Mouse (Mus musculus) megakaryocyte, embryonic 14.5 days (primary cell): ENCODE data around the gene Slc35b3. TPM values are rescaled to one million over a fixed set of nuclear protein-coding genes. Genes with fewer than 3 reads are reported as not detected.

ENCODE experiments used
- H3K27me3 ChIP-seq: replicated peaks from 2 replicates; pipeline ENCODE3; 2012; ENCODE audit warnings: inconsistent platforms
- H3K36me3 ChIP-seq: replicated peaks from 2 replicates; pipeline ENCODE3; 2012; ENCODE audit warnings: low read length, inconsistent platforms, mixed read lengths
- H3K4me1 ChIP-seq: 2 replicates; pipeline ENCODE4 v1.6.1; 2012; ENCODE audit warnings: inconsistent platforms
- H3K4me3 ChIP-seq: replicated peaks from 2 replicates; pipeline ENCODE3; 2012; ENCODE audit warnings: moderate library complexity, mild to moderate bottlenecking, inconsistent platforms
- H3K9me3 ChIP-seq: 2 replicates; pipeline ENCODE4 v1.6.1; 2012; ENCODE audit warnings: inconsistent platforms
- FLI1 ChIP-seq: IDR thresholded peaks from 2 replicates; pipeline ENCODE4 v1.6.1; 2012; ENCODE audit warnings: low read length, inconsistent platforms, mixed read lengths
- GATA1 ChIP-seq: IDR thresholded peaks from 3 replicates; pipeline ENCODE4 v1.6.1; 2012; ENCODE audit warnings: mixed read lengths, low read length, inconsistent platforms, borderline replicate concordance
- polyA plus RNA-seq: library from polyadenylated mRNA; stranded (reverse); fragments of >175 nt; gene quantifications from 2 replicates; pipeline ENCODE4 v1.2.3, GENCODE M21; 2012; ENCODE audit warnings: low replicate concordance; ENCODE audit not compliant: insufficient read depth

The Slc35b3 gene
- polyA plus RNA-seq, 1 experiment = 13.6 TPM

GRCm38 (mm10) chr13:38917556-38917955 lies 43.1 kb downstream of the Slc35b3 start:
- Histone ChIP-seq H3K4me1 (no peaks in the 10 kb centered on the region), H3K36me3 (no peaks in the 10 kb centered on the region), H3K4me3 (no peak overlapping the region), H3K27me3 (no peaks in the 10 kb centered on the region), H3K9me3 (peaks cover 11% of the 10 kb centered on the region)
- no peak for TF ChIP-seq GATA1
- no peak for TF ChIP-seq FLI1

GRCm38 (mm10) chr13:38914771-38915170 lies 45.9 kb downstream of the Slc35b3 start:
- no peaks in the 10 kb centered on the region for H3K4me1 ChIP-seq
- H3K27me3 ChIP-seq = no peaks in the 10 kb centered on the region
- no peaks in the 10 kb centered on the region for H3K36me3 ChIP-seq
- TF ChIP-seq GATA1 (no peak), FLI1 (no peak)
- peaks cover 17% of the 10 kb centered on the region for H3K9me3 ChIP-seq
- H3K4me3 ChIP-seq = no peak overlapping the region

GRCm38 (mm10) chr13:38892364-38892763 lies 68.3 kb downstream of the Slc35b3 start:
- Histone ChIP-seq H3K27me3 (no peaks in the 10 kb centered on the region), H3K9me3 (no peaks in the 10 kb centered on the region), H3K4me3 (no peak overlapping the region), H3K4me1 (no peaks in the 10 kb centered on the region), H3K36me3 (no peaks in the 10 kb centered on the region)
- TF ChIP-seq FLI1 = no peak
- no peak for TF ChIP-seq GATA1
